Mouse (Mus musculus): ENCODE results near the gene Wdr45. TPM values are rescaled to one million over a fixed set of nuclear protein-coding genes. Genes with fewer than 3 reads are reported as not detected.
"Not testable (repeated sequence)": the region's sequence is repeated elsewhere in the genome, so short reads cannot be mapped to it uniquely, and the experiment has no call there.

The Wdr45 gene
- total RNA-seq (2012; rRNA removed) (13.9 and 21.4 TPM in 2 replicates), total RNA-seq (2014; rRNA removed) (19.4 and 24.1 TPM in 2 replicates), polyA plus RNA-seq (2012; ENCODE audit: insufficient read length, low read depth) (18.0 and 21.7 TPM in 2 replicates)

GRCm38 (mm10) chrX:7714135-7714899, at the start of gene Wdr45:
Gene Wdr45 (plus strand): TSS chrX:7714333.
- peak within 1 kb of the TSS; percentile 76 for H3K9ac ChIP-seq (ENCODE audit: insufficient read depth, low read depth)
- H3K27me3 ChIP-seq (replicated peaks); in situ Hi-C loops (cut with MboI; ENCODE audit: low pct_ligation_motif_present, low pct_unique_long_range_greater_than_20kb, low sequenced_read_pairs); H3K79me2 ChIP-seq (replicated peaks; ENCODE audit: control insufficient read depth, extremely low read depth, insufficient read depth, poor library complexity, severe bottlenecking); H3K4me1 ChIP-seq (ENCODE audit: control insufficient read depth in 1 of 2, insufficient read depth in 2 of 2); dilution Hi-C loops (cut with MboI; ENCODE audit: extremely low pct_ligation_motif_present, extremely low pct_unique_long_range_greater_than_20kb, low sequenced_read_pairs); H3K9me3 ChIP-seq (replicated peaks; ENCODE audit: low read length); H3K36me3 ChIP-seq (replicated peaks in 1 of 2; ENCODE audit: control insufficient read depth in 1 of 2, insufficient read depth in 1 of 2, low read length in 1 of 2): not testable (repeated sequence)
- H3K4me3 ChIP-seq (replicated peaks in 1 of 3; ENCODE audit: low read depth in 2 of 3, low read length in 2 of 3, poor library complexity in 1 of 3), result peak within 1 kb of the TSS; percentile 47 to 57 (median 57)
- TF ChIP-seq ELF1 (IDR thresholded peaks at IDR 0.05; ENCODE audit: low read depth, low read length), result peak; percentile 50
- peak; percentile 72; the same call in 1 of the 2 replicates for TF ChIP-seq CHD1 (IDR thresholded peaks at IDR 0.05; ENCODE audit: low read depth, low read length)
- peak; percentile 94 for TF ChIP-seq NRF1 (IDR thresholded peaks at IDR 0.05; ENCODE audit: low read depth, low read length)
- peak; percentile 67 for TF ChIP-seq POLR2A (IDR thresholded peaks at IDR 0.05; ENCODE audit: low read depth, low read length)
- 0 out of 2 replicates have a peak, but pooled peaks have one; percentile 20 for TF ChIP-seq TBP (conservative IDR thresholded peaks at IDR 0.05; ENCODE audit: low read depth, low read length)
- 0 out of 2 replicates have a peak, but pooled peaks have one; percentile 26 for TF ChIP-seq MYC (IDR thresholded peaks at IDR 0.05; ENCODE audit: low read depth, low read length)
- H3K4me2 ChIP-seq (ENCODE audit: insufficient read depth, low read depth, poor library complexity, severe bottlenecking), result peak within 1 kb of the TSS; percentile 46
- peak within 1 kb of the TSS; percentile 60 for H3K27ac ChIP-seq (ENCODE audit: insufficient read depth, low read depth)
- peak; percentile 96 for DNase-seq (ENCODE audit: extremely low read depth)

GRCm38 (mm10) chrX:7664791-7665190, 49.3 kb upstream of the Wdr45 start:
- H3K79me2 ChIP-seq (replicated peaks; ENCODE audit: control insufficient read depth, extremely low read depth, insufficient read depth, poor library complexity, severe bottlenecking), result peaks cover 9% of the 10 kb centered on the region
- H3K4me3 ChIP-seq (replicated peaks in 1 of 3; ENCODE audit: low read depth in 2 of 3, low read length in 2 of 3, poor library complexity in 1 of 3), result no peak overlapping the region

GRCm38 (mm10) chrX:7665739-7666502, 48.2 kb upstream of the Wdr45 start:
- H3K9ac ChIP-seq (ENCODE audit: insufficient read depth, low read depth), result no peak overlapping the region
- no peak overlapping the region for H3K4me3 ChIP-seq (replicated peaks in 1 of 3; ENCODE audit: low read depth in 2 of 3, low read length in 2 of 3, poor library complexity in 1 of 3)
- H3K27me3 ChIP-seq (replicated peaks), result no peaks in the 10 kb centered on the region
- H3K79me2 ChIP-seq (replicated peaks; ENCODE audit: control insufficient read depth, extremely low read depth, insufficient read depth, poor library complexity, severe bottlenecking), result peaks cover 11% of the 10 kb centered on the region
- no peaks in the 10 kb centered on the region for H3K9me3 ChIP-seq (replicated peaks; ENCODE audit: low read length)
- H3K36me3 ChIP-seq (replicated peaks in 1 of 2; ENCODE audit: control insufficient read depth in 1 of 2, insufficient read depth in 1 of 2, low read length in 1 of 2), result peaks cover 41 to 57% of the 10 kb centered on the region in 2 experiments
- TF ChIP-seq MAZ (IDR thresholded peaks at IDR 0.05; ENCODE audit: low read depth, low read length), result no peak
- TF ChIP-seq GABPA (IDR thresholded peaks at IDR 0.05; ENCODE audit: insufficient replicate concordance, low read depth, low read length), result no peak
- TF ChIP-seq BHLHE40 (IDR thresholded peaks at IDR 0.05; ENCODE audit: low read depth, low read length), result no peak
- TF ChIP-seq EP300 (IDR thresholded peaks at IDR 0.05; ENCODE audit: low read length), result no peak
- TF ChIP-seq SMC3 (IDR thresholded peaks at IDR 0.05; ENCODE audit: low read depth, low read length), result no peak
- TF ChIP-seq KAT2A (IDR thresholded peaks at IDR 0.05; ENCODE audit: insufficient replicate concordance, low read length), result no peak
- TF ChIP-seq POLR2AphosphoS2 (IDR thresholded peaks at IDR 0.05; ENCODE audit: low read depth, low read length), result no peak
- TF ChIP-seq ZKSCAN1 (IDR thresholded peaks at IDR 0.05; ENCODE audit: borderline replicate concordance, low read depth, low read length), result no peak
- no peak for TF ChIP-seq MYC (IDR thresholded peaks at IDR 0.05; ENCODE audit: low read depth, low read length)
- no peak for TF ChIP-seq HCFC1 (IDR thresholded peaks at IDR 0.05; ENCODE audit: low read depth, low read length)
- no peak for TF ChIP-seq PAX5 (IDR thresholded peaks at IDR 0.05; ENCODE audit: low read length)
- no peak for TF ChIP-seq ELF1 (IDR thresholded peaks at IDR 0.05; ENCODE audit: low read depth, low read length)
- dilution Hi-C loops (cut with MboI; ENCODE audit: extremely low pct_ligation_motif_present, extremely low pct_unique_long_range_greater_than_20kb, low sequenced_read_pairs) (no loop called here), in situ Hi-C loops (cut with MboI; ENCODE audit: low pct_ligation_motif_present, low pct_unique_long_range_greater_than_20kb, low sequenced_read_pairs) (no loop called here)
- H3K4me2 ChIP-seq (ENCODE audit: insufficient read depth, low read depth, poor library complexity, severe bottlenecking), result no peak overlapping the region
- no peak overlapping the region for H3K27ac ChIP-seq (ENCODE audit: insufficient read depth, low read depth)
- DNase-seq (ENCODE audit: extremely low read depth), result no peak
- peaks cover 10 to 15% of the 10 kb centered on the region in 2 experiments for H3K4me1 ChIP-seq (ENCODE audit: control insufficient read depth in 1 of 2, insufficient read depth in 2 of 2)

More at GRCm38 (mm10) chrX:7664791-7665190, 49.3 kb upstream of the Wdr45 start:
- dilution Hi-C loops (cut with MboI; ENCODE audit: extremely low pct_ligation_motif_present, extremely low pct_unique_long_range_greater_than_20kb, low sequenced_read_pairs), result no loop called here
- no peaks in the 10 kb centered on the region for H3K27me3 ChIP-seq (replicated peaks)
- peaks cover 44 to 61% of the 10 kb centered on the region in 2 experiments for H3K36me3 ChIP-seq (replicated peaks in 1 of 2; ENCODE audit: control insufficient read depth in 1 of 2, insufficient read depth in 1 of 2, low read length in 1 of 2)
- no peak overlapping the region for H3K4me2 ChIP-seq (ENCODE audit: insufficient read depth, low read depth, poor library complexity, severe bottlenecking)
- in situ Hi-C loops (cut with MboI; ENCODE audit: low pct_ligation_motif_present, low pct_unique_long_range_greater_than_20kb, low sequenced_read_pairs), result no loop called here
- H3K9ac ChIP-seq (ENCODE audit: insufficient read depth, low read depth), result no peak overlapping the region
- H3K9me3 ChIP-seq (replicated peaks; ENCODE audit: low read length), result no peaks in the 10 kb centered on the region
- H3K4me1 ChIP-seq (ENCODE audit: control insufficient read depth in 1 of 2, insufficient read depth in 2 of 2), result peaks cover 10 to 15% of the 10 kb centered on the region in 2 experiments
- no peak for DNase-seq (ENCODE audit: extremely low read depth)
- H3K27ac ChIP-seq (ENCODE audit: insufficient read depth, low read depth), result no peak overlapping the region; the same call in 1 of the 2 replicates
- TF ChIP-seq MAZ (IDR thresholded peaks at IDR 0.05; ENCODE audit: low read depth, low read length) (no peak), MAFK (IDR thresholded peaks at IDR 0.05; ENCODE audit: insufficient replicate concordance, low read length) (no peak), EP300 (IDR thresholded peaks at IDR 0.05; ENCODE audit: low read length) (no peak), ZNF384 (IDR thresholded peaks at IDR 0.05; ENCODE audit: low read depth, low read length) (no peak), SMC3 (IDR thresholded peaks at IDR 0.05; ENCODE audit: low read depth, low read length) (no peak), MAX (IDR thresholded peaks at IDR 0.05; ENCODE audit: low read length) (no peak), TBP (conservative IDR thresholded peaks at IDR 0.05; ENCODE audit: low read depth, low read length) (no peak), TCF12 (IDR thresholded peaks at IDR 0.05; ENCODE audit: low read depth, low read length) (no peak), SIN3A (IDR thresholded peaks at IDR 0.05; ENCODE audit: low read length) (no peak), ELF1 (IDR thresholded peaks at IDR 0.05; ENCODE audit: low read depth, low read length) (no peak)

All from CH12.LX (cell line).